Mouse (Mus musculus): ENCODE measurements around the gene Uqcc2.

DNA sequence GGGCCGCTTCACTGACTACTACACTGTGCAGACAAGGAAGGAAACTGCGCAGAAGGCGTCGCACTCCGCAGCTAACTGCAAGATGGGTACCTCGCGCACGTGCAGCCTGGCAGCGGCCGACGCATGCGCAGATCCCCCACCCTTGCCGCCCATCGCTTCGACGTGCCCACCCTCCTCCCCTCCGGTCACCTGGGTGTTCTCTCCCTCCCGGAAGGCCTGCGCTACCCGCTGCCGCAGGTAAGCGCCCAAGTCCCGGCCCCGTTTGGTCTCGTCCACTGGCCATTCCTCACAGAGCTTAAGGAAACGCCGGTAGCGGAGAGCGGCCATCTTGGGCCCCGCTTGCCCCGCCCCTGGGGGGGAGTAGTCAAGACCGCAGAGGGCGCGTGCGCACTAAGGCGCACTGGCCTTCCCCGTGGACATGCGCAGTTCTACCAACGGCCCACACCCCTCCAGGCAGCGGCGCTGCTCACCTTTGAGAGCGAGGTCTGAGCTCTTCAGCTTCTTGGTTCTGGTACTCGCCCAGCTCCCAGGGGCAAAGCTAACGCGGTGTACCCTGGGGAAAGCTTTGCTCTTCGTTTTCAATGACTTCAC is at the start of gene Uqcc2:
- TF ChIP-seq CTCF (IDR thresholded peaks at IDR 0.05; ENCODE audit: low read depth, low read length), result no peak
- TF ChIP-seq TAL1 (conservative IDR thresholded peaks at IDR 0.05; ENCODE audit: low read depth, low read length), result no peak
